Mouse (Mus musculus): ENCODE results near the gene Macf1.
A peak's percentile ranks its signal among the peaks of the same experiment; 100 is the strongest.
"Not testable (repeated sequence)": the region's sequence is repeated elsewhere in the genome, so short reads cannot be mapped to it uniquely, and the experiment has no call there.

Gene Macf1

DNA sequence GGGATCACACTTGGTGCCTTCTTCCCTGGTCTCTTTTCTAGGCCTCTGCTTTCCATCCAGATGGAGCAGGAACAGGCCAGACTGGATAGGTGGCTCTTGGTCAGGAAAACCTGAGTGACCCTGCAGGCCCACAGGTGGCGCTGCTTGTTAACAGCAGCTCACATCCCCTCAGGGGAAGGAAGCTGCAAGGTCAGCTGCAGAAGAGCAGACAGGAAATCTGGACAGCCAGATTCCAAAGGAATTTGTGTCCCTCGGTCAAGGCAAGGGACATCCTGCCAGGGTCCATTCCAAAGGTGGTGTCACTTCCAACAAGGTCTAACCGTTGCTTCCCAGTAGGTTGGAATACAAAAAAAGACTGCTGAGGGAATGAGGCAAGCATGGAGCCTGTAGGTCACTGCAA, 50.8 kb downstream of the Macf1 start:
- peak; percentile 67 for DNase-seq

DNA sequence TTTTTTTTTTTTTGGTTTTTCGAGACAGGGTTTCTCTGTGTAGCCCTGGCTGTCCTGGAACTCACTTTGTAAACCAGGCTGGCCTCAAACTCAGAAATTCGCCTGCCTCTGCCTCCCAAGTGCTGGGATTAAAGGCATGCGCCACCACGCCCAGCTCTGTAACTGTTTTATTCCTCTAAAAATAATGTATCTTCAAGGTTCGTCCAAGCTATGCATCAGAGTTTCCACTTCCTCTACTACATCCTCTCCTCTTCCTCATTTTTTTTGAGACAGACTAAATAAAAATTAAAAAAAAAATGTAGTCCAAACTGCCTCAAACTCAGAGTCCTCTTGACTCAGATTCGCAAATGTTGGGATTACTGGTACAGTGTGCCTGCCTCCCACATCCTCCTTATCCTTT, 52.0 kb downstream of the Macf1 start:
- not testable (repeated sequence) for DNase-seq

DNA sequence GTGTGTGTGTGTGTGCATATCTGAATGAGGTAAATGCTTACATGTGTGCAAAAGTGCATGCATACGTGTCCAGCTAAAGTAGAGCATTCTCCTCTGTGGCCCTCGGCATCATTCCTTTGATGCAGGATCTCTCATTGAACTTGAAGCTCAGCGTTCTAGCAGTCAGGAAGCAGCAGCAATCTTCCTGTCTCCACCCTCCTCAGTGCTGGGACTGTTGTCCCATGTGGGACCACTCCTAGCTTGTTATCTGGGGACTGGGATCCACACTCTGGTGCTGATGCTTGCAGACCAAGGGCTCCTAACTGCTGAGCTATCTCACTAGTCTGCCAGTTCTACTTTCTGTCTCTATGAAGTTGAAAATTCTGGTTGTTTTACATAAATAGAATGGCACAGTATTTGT, 52.5 kb downstream of the Macf1 start:
- no peak for DNase-seq

DNA sequence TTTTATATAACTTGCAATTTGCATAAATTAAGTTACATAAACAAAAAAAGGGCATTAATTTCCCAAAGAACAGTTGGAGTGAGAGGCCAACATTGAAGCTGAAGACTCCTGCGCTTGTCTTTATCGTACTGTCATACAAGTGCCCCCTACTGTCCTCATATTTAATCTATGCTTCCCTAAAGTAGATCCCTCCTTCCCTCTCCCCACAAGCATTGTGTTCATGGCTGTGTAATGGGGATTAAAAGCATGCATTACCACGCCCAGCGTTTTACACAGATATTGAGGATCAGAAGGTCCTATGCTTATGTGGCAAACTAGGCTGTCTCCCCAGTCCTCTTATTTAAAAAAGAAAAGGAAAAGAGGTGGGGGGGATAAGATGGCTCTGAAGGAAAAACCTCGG, 56.5 kb downstream of the Macf1 start:
- no peak for DNase-seq

DNA sequence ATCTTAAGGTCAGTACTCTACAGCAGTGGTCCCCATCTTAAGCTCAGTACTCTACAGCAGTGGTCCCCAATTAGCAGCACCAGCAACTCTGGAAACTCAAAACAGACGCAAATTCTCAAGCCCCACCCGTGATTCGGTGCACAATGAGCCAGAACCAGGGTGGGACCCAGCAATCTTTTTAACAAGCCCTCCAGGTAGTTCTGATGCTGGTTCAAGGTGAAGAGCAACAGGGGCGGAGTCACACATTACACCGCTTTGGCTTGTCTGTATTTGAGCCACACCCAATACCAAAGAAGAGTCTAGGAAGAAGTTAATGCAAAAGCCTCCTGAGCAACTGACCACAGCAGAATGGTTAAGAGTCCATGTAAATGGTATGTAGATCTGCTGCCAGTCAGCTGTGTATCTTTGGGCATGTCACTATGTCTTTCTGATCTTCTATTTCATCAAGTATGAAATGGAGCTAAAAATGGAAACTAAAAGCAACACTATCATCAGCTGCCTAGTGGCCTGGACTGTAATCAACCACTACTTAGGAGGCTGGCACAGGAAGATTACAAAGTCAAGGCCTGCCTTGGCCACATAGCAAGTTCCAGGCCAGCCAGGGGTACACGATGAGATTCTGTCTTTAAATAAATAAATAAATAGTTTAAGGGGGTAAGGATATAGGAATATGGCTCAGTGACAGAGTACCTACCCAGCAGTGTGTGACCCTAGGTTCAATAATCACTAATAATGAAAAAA, 58.7 kb downstream of the Macf1 start:
- DNase-seq = no peak

DNA sequence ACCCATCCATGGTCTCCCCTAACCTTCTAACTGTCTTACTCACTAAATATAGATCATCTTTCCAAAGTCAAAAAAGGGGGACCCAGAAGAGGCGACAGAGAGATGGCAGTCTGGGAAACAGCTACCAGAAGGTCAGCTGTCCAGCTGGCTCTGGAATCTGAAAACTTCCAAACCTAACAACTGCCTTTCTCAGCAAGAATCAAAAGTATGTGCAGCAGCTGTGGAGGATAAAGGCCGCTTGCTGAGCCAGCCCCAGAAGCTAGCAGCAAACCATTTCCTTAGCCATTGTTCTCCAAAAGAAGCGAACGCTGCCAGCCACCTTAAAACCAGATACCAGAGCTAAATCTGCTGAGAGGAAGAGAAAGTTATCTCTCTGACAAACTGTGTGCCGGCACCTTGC, 59.7 kb downstream of the Macf1 start:
- DNase-seq = no peak

DNA sequence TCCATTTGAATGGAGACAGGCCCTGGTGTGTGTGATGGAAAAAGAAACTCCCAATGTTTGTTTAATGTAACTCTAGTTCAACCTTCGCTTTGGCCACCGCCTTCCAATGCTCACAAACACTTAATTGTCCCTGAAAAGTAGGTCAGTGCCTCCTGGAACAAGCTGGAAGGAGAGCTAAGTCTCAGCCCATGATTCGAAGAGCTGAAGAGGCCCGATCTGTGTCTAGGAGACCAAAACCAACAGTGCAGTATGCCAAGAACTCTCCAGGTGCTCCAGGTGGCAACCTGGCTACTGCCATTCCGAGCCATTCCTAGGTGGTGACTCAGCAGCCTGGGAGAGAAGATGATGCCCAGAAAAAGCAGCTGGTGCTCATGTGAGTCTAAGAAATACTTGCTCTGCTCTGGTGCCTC, 60.4 kb downstream of the Macf1 start:
- peak; percentile 91 for DNase-seq

DNA sequence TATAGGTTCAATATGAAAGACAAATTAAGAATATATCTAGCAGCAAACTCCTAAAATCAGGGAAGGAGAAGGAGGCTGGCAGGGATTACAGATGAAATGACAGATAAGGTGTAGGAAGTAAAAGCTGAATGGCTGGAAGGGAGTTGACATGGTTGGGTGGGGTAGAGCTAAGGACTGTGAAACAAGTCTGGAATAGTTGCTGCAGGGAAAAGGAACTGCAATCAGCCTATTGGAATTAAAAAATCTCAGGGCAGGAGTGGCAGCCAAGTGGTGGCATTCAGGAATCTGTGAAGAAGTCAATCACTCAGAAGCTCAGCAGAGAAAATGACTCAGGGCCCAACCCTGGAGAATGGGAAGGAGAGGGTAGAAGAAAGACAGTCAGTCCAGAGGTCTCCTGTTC, 62.4 kb downstream of the Macf1 start:
- DNase-seq = no peak

DNA sequence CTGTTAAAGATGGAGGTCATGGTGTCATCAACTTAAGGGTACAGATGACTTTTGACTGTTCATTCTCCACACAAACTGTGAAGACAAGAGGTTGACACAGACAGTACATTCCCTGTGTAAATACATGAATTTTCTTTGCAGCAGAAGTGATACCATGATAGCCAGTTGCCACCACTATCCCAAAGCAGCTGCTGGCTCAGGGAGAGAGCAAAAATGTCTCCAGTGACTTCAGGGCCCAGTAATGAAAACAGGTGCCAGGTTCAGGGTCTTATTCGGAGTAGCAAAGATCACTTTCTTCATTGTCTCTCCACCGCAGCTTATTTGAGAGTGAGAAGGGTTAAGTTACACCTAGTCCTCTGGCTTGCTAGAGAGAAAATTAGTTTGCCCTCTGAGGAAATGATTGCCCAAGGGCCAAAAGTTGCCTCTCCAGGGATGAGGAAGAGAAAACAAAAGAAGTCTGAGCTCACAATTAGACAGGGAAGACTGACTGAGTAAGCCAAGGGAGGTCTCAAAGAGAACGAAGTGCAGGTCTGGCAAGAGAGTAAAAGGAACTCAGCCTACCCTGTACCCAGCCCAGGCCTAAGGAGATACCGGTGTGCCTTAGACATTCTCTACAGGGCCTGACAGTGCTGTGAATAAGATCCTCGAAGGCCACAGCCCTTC, 66.3 kb downstream of the Macf1 start:
- DNase-seq = no peak

DNA sequence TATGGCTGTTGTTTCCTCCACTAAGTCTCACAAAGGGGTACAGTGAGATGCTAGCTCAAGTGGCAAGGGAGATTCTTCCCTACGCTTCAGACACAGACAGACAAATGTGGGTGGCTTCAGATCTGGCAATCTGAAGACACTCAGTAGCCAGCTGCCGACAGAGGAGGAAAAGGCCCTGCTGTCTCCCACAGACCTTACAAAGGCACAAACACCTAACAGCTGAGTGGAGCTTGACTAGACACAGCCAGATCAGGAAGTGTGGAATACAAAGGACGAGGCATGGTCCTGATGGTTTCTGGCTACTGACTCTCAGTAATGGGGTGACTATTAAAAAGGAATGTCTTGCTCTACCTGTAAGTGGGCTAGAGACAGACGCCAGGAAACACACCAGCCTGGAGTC, 67.2 kb downstream of the Macf1 start:
- no peak for DNase-seq

DNA sequence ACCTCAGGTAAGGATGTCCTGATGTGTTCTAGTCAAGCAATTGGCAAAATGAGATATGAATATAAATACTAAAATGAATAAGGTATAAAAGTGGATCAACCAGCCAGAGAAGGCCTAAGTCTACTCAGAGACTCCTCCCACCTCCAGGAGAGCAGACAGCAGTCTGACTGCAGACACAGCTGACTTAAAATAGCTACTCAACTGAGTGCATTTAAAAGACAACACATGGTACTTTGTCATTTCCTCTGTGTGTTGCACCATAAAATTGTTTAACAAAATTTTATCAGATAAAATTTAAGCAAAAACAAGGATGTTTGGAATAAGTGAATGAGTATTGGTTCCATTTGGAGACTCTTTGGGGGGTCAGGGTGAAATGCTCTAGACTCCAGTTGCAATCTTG, 67.7 kb downstream of the Macf1 start:
- no peak for DNase-seq

DNA sequence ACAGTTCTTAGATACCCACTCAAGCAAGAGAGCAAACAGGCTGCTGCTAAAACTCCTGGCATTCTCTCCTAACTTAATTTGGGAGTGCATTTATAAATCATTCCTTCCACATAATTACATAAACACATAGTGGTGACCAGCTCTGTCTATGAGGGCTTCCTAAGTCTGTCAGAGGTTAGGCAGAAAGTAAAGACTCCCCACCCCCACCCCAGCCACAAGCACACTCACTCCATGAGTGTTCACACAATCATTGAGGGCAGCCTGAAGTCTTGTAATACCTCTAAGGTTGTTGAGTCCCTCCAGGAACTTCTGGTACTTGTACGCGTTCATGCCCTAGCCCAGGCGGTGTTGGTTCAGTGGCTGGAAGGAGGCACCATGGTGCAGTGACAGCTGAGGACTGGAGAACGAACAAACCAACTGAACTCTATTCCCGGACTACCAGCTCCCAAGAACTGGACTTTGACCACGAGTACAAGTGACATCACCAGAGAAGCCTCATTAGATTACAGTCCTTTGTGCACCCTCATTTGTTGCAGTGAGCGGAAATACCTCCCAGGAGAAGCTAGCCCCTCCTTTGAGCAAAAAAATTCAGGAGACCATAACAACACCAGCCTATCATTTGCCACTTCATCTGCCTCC, 70.7 kb downstream of the Macf1 start:
- no peak for DNase-seq

DNA sequence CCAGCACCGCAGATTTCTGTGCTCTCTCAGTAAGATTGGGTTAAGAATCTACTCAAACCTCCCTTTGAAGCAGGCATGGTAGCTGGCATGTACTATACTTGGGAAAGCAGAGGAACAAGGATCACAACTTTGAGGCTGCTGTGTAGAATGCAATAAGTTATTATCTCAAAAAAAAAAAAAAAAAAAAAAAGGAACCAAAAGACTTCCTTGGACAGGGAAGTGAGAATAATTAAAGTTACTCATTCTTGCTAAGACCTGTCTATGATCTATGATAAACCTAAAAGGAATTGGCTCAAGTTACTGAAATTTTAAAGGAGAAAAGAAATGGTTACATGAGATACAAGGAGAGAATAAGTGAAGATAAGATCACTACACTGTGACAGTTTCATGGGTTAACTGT, 72.2 kb downstream of the Macf1 start:
- DNase-seq = no peak

DNA sequence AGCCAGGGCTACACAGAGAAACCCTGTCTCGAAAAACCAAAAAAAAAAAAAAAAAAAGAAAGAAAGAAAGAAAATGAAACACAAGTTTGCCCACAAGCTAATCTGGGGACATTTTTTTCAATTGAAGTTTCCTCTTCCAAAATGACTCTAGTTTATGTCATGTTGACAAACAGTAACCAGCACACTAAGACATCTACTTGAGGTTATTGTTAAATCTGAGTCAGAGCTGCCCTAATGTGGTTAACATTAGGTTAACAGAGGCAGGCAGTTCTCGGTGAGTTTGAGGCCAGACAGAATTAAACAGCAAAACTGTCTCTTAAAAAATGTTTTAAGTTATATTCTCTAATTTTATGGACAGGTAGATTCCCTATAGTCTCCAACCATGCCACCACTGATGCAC, 72.9 kb downstream of the Macf1 start:
- DNase-seq = no peak

DNA sequence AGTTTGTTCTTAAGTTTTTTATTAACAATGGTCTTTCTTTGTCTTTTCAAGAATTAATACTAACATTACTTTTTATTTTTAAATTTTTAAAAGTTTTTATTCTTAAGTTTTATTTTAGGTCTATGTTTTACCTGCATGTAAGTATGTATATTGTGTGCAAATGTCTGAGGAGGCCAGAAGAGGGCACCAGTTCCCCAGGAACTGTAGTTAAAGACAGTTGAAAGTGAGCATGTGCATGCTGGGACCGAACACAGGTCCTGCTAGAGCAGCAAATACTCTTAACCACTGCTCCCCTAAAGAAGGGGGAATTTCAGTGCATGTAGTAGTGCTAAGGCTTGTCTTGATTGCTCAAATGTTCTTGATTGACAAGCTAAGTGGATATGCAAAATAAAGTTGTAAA, 77.0 kb downstream of the Macf1 start:
- no peak for DNase-seq

DNA sequence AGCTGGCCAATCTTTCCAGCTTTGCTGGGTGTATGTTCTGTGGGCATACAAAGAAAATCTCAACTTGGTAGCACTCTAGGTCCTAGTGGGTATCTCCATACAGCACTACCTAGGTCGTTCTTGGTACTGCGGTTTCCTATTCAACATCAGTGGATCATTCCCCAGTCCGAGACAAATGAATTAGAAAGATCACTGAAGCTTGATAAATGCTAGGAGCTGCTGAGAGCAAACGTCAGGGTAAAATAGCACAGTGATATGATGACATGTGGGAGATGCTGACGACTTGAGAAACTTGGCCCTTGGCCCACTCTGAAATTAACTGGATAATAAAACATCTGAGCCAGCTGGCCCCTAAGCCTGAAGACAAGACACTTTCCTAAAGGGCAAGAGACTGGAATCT, 78.2 kb downstream of the Macf1 start:
- DNase-seq = no peak

DNA sequence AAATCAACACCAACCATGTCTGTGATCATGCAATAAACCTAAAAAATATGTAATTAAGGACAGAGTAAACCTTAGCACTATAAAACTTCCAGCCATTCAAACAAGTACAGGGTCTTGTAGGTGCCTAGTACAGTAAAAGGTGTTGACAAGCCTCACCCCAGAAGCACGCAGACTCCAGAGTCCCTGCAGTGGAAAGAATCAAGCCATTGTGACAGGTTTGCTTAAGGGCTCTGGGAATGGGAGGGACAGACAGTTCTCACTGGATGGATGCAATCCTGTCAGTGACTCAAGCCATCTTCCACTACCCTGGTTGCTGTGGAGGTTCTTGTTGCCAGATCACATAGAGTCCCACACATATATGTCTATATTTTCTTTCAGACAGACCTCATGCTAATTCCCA, 78.9 kb downstream of the Macf1 start:
- DNase-seq = no peak

DNA sequence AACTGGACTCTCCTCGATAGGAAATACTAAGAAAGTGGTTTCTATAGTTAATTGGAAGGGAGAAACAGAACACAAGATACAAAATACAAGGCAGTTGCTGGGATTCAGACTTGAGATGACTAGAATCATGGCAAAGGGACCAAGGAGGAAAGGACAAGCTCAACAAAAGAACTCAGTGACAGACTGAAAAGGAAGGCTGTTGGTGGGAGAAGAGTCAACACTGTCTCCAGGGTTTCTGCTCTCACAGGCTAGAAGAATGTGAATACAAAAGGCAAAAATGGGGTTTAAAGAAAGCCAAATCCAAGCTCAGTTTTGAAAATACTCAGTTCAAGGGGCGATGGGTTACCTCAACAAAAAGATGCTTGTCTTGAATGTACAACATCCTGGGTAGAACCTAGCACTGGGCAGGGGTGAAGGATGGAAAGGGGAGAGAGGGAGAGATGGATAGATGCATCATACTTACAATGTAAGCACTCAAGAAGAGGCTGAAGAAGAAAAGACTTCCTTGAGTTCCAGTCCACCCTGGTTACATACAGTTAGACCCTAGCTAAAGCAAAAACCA, 81.4 kb downstream of the Macf1 start:
- no peak for DNase-seq

DNA sequence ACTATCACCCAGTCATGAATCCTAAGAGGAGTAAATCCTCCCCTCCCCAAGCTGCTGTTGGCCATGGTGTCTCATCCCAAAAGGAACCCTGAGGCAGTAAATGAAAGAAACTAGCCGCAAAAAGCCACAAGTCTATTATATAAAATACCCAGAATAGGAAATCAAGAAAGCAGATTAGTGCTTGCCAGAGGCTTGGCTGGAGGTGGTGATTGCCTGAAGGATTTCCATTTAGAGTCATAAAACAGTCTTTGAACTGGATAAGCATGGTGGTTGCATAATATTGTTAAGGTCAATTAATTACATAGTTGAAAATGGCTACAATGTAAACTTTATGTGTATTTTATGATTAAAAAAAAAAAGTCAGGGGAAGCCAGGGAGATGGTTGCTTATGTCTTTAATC, 83.1 kb downstream of the Macf1 start:
- DNase-seq = no peak

DNA sequence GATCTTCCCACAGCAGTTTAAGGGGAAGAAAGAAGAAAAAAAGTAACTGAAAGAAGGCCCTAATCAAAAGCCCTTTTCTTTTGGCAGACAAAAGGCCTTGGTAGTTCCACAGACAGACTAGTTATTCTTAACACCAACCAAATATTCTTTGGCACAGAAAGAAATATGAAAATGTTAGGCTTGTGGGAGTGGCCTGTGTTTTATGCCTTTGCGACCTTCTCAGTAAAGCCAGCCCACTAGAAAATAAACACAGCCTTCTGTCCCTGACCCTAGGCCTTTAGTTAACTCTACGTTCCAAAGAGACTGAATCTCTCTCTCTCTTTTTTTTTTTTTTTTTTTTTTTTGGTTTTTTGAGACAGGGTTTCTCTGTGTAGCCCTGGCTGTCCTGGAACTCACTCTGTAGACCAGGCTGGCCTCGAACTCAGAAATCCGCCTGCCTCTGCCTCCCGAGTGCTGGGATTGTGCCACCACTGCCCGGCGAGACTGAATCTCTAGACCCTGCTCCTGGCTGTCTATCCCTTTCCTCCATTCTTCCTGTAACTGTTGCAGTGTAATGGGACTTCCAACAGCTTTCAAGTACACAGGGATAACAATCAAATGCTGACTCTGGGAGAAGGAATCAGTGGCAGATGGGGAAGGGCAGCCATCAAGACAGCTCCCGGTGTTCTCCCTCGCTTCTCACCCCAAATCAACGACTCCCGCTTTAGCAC, 85.5 kb downstream of the Macf1 start:
- no peak for DNase-seq

DNA sequence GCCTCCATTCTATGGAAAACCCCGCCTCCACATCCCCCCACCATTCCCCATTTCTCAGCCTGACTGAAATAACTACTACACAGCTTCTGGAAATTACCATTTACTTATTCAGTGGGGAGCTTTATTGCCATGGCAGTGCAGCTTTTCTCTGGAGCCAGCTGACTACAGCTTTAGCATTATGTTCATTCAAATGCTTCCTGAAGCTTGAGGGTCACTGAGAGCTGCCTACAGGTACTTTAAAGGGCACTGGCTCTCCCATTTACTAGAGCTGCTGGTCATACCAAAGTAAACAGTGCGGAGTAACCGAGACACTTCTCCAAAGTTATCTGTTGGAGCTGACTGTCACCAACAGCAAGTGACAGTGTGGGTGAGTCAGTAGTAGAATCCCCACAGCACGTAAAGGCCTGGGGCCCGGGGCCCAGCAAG, 89.8 kb downstream of the Macf1 start:
- DNase-seq = no peak

DNA sequence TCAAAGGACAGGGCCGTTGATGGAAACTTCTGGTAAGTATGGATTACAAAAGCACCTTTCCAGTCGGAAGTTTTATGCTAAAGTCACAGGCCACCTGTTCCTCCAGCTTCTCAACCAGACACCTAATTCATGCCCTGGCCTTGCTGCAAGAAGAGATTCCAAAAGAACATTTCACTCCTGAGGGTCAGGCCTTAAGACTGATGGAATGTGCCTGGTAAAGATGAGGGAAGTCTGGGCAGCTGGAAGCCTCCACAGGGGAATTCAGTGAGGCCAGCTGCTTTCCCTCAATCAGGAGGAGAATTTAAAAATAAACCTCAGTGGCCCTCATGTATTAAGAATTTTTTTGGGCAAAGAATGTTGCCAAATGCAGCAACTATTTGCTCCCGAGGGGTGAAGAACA, 90.5 kb downstream of the Macf1 start:
- DNase-seq = no peak

DNA sequence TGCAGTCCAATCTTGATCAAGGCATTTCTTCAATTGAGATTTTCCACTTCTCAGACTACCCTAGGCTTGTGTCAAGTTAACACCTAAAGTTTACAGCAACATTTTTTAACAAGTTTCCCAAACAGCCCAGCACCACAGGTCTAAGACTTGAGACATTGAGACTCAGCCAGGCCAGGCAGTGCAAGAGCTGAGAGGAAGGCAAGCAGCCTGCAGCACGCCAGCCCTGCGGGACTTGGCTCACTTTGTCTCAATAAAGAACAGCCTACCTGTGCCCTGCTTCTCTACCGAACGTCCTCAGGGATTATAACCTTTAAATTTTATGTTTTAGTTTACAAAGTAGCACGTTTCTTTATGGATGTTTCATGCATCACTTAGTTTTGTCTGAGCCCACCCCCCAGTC, 92.1 kb downstream of the Macf1 start:
- DNase-seq = no peak
